Mouse (Mus musculus) mouse trophoblast stem cell (cell line): ENCODE data around the gene Chaf1b.

Source experiments
- in situ Hi-C, 2 experiments: fragments of 300-500 bp; cut with MseI, MboI; formaldehyde crosslinking; loops; 2 replicates in 1 of 2; 3 replicates in 1 of 2; pipeline ENCODE4 v1.15.1; 2025

Gene Chaf1b

GRCm38 (mm10) chr16:93883423-93884085 lies at the start of gene Chaf1b:
Chaf1b (plus strand) TSS chr16:93883901.
- in situ Hi-C loops = no loop called here

GRCm38 (mm10) chr16:93834076-93834475 lies 49.6 kb upstream of the Chaf1b start:
- in situ Hi-C loops = no loop called here

GRCm38 (mm10) chr16:93839049-93839448 lies 44.7 kb upstream of the Chaf1b start:
- in situ Hi-C loops = no loop called here

- in situ Hi-C loops = no loop called here
Observed at GRCm38 (mm10) chr16:93850527-93850926, 33.2 kb upstream of the Chaf1b start.

- in situ Hi-C loops = no loop called here
Observed at GRCm38 (mm10) chr16:93859967-93860366, 23.7 kb upstream of the Chaf1b start.

- in situ Hi-C loops = no loop called here
Observed at GRCm38 (mm10) chr16:93860686-93861085, 23.0 kb upstream of the Chaf1b start.

- in situ Hi-C loops = no loop called here
Observed at GRCm38 (mm10) chr16:93874841-93875240, 8.9 kb upstream of the Chaf1b start.

GRCm38 (mm10) chr16:93877612-93878380 lies 5.9 kb upstream of the Chaf1b start:
- in situ Hi-C loops = no loop called here

- in situ Hi-C loops = no loop called here
Observed at GRCm38 (mm10) chr16:93884086-93884721, 503 bp downstream of the Chaf1b start.

- in situ Hi-C loops = no loop called here
Observed at GRCm38 (mm10) chr16:93884722-93885113, 1.0 kb downstream of the Chaf1b start.

- in situ Hi-C loops = no loop called here
Observed at GRCm38 (mm10) chr16:93888481-93888880, 4.8 kb downstream of the Chaf1b start.

GRCm38 (mm10) chr16:93890948-93891604 lies 7.4 kb downstream of the Chaf1b start:
- in situ Hi-C loops = no loop called here

GRCm38 (mm10) chr16:93893285-93893684 lies 9.6 kb downstream of the Chaf1b start:
- in situ Hi-C loops = no loop called here

- in situ Hi-C loops = no loop called here
Observed at GRCm38 (mm10) chr16:93903027-93903426, 19.3 kb downstream of the Chaf1b start.

- in situ Hi-C loops = no loop called here
Observed at GRCm38 (mm10) chr16:93906156-93907014, 22.7 kb downstream of the Chaf1b start.

- in situ Hi-C loops = no loop called here
Observed at GRCm38 (mm10) chr16:93907761-93908160, 24.1 kb downstream of the Chaf1b start.

- in situ Hi-C loops = no loop called here
Observed at GRCm38 (mm10) chr16:93908196-93908595, 24.5 kb downstream of the Chaf1b start.

- in situ Hi-C loops = no loop called here
Observed at GRCm38 (mm10) chr16:93909936-93910335, 26.2 kb downstream of the Chaf1b start.

GRCm38 (mm10) chr16:93910735-93911665 lies 27.3 kb downstream of the Chaf1b start:
- in situ Hi-C loops = no loop called here

- in situ Hi-C loops = no loop called here
Observed at GRCm38 (mm10) chr16:93912158-93912557, 28.5 kb downstream of the Chaf1b start.
